Mouse (Mus musculus) c-Kit-positive CD71-negative TER-119-negative erythroid progenitor cells, embryonic 14.5 days (primary cell): ENCODE measurements at regions not wholly inside any gene's neighbourhood (a gene's known extent, or its start where the extent isn't known, plus 50 kb on each side); places are given as distances from the start of the nearest gene placed in this dataset.
"Not testable (repeated sequence)": the region's sequence is repeated elsewhere in the genome, so short reads cannot be mapped to it uniquely, and the experiment has no call there.

Experiments used
- DNase-seq: peaks from one replicate; pipeline ENCODE4 v3.0.0-alpha.2; 2013; ENCODE audit warnings: low read depth

DNA sequence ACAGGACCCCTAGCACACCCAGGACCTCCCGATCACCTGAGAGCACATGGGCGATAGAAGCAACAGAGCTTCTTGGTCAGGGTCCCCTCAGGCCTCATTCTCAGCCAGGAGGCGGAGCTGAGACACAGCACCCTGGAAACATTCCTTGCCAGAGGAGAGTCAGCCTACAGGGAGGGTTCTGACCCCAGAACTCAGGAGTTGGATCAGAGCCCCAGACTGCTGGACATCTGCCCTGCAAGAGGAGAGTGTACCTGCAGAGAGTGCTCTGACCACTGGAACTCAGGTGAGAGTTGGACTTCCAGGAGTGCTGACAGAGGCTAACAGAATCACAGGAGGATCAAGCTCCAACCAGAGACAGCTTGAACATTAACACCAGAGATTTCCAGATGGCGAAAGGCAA lies 76.1 kb downstream of the Gpr85 start:
- not testable (repeated sequence) for DNase-seq

DNA sequence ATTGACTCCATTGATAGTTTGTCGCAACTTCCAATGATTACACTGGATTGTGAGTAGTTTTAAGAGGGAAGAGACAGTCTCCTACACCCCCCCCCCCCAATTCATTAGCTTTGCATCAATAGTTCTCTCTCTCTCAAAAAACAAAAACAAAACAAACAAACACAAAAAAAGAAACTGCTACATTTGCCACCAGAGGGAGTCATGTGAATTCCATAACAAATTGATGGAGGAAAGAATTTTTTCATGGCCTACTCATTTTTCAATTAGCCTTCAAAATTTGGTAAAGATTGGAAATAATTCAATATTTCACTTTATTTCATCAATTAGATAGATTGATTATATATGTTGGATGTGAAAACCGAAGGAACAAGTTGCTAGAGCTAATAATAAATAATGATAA lies 80.3 kb downstream of the Gpr85 start:
- no peak for DNase-seq

DNA sequence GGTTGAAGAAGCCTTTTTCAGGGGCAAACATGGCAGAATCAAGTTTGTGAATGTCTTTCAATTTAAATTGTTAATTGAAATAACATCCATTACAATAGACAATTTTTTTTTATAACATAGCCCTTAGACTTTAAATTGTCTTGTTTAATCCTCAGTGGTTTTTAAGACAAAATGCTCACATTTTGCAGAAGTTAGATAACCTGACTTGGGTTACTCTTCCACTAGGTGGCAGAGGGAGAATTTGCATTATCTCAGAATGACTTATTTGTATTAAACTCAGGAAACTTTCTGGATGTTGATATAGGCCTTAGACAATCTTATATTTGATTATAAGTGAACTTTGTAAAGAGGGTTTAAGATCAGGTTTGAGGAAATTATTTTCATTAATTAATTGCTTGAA lies 80.8 kb downstream of the Gpr85 start:
- peak; percentile 4 for DNase-seq

DNA sequence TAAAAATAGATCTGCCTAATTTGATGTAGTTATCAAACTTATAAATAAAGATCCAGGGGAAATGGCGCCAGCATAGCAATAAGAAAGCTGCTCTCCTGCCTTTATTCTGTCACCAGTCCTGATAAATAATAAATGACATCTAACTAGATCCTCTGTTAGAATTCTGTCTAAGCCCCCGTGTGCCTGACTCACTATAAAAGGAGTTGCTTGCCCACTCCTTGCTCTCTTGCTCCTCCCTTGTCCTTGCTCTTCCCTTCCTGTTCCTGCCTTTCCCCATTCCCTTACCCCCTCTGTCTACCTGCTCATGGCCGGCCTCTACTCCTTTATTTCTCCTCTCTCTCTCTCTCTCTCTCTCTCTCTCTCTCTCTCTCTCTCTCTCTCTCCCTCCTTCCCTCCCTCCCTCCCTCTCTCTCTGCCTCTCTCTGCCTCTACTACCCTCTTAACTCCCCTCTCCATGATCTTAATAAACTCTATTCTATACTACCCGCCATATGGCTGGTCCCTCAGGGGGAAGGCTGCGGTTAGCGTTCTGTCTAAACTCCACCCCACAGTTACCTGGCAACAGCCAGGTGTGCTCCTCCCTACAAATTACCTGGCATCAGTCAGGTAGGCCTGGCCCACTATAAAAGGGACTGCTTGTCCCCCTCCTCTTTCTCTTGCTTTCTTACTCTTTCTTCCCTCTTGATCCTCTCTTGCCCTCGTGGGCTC lies 71.3 kb upstream of the Bmt2 start:
- no peak for DNase-seq

DNA sequence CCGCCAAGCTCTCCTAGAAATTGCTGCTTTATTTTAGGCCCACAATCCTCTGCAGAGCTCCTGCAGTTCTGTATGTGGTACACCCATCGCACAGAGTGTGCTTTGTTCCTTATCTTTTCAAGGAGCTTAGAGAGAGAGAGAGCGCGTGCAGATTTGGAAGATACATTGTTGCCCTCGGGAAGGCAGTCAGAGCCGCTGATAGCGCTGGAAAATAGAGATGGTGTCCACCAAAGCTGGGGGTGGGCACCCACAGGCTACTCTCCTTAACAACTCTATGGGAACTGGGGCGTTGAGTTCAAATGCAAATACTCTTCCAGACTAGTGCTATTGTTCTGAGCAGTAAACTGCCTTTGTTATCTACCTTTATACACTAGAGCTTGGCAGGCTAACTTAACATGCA lies 70.2 kb upstream of the Bmt2 start:
- DNase-seq: no peak

DNA sequence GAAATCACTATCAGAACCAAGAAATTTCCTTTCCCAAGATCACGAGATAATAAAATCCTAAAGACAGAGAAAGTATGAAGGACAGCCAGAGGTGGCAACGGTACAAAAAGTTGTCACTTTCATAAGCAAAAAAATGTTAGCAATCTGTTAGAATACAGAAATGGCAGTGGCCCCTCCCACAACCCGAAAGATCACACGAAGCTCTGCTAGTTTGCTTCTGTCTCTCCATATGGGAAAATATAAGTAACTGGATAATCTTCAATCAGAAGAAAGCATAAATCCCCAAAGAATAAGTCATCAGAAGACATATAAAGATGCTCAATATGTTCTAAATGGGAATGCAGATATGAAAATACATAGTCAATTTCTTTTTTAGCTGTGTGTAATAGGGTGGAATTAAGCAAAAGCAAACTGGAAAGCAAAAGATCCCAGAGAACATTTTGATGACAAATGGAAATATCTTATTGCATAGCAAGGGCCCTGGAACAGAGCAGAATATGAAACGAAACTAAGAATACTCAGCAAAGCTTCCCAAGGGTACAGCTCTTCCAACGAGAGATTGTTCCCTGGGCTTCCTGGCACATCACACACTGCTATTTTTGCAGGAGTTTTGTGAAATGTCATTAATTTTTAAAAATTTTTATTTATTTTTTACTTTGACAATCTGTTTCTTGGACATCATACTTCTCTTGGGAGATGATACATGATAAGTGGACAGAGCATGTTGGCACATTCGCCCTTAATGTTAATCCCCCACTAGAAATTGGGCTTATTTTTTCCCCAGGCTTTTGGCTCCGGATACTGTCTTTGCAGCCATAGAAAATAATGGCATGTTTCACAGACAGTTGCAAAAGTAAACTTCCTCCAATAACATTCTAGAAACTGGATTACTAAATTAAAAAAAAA lies 69.1 kb upstream of the Bmt2 start:
- DNase-seq: no peak
